In the genomic region with DNA sequence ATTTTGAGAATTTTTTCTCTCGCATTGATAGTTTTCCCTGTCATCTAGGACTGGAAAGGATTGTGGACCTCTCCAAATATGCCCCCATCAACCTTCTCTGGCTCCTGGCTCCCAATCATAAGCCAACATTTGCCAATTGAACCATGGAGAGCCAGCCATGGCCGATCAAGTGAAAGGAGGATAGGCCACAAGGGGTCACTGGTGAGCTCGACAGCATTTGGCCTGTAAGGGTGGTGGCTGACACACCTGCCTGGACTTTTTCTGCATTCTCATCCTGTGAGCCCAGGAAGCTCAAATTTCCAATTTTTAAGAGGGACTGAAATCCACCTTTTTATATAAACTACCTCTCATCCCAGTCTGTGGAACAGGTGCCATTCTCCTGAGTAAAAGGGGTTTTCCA, we compare ENCODE assay signal across 8 mouse cellular contexts. TPM values are rescaled to one million over a fixed set of nuclear protein-coding genes. Genes with fewer than 3 reads are reported as not detected.
DNase-seq lines count a peak whose midpoint lies in the region; ATAC-seq and TF ChIP-seq lines count a peak whose summit lies in the region.

No protein-coding gene starts in this region.

- H3K4me2 ChIP-seq in neural tube, embryonic 15.5 days = no peak overlapping the region
- no peak overlapping the region for H3K4me2 ChIP-seq in stomach, postnatal 0 days (replicated peaks; ENCODE audit: low read depth)

- no peaks in the 10 kb centered on the region for H3K27me3 ChIP-seq in neural tube, embryonic 15.5 days (replicated peaks)
- H3K27me3 ChIP-seq in embryonic facial prominence, embryonic 10.5 days (replicated peaks; ENCODE audit: low read depth, poor library complexity, severe bottlenecking) = no peaks in the 10 kb centered on the region
- no peaks in the 10 kb centered on the region for H3K27me3 ChIP-seq in stomach, postnatal 0 days (ENCODE audit: control insufficient read depth, insufficient read depth, low read length)

- H3K4me1 ChIP-seq in neural tube, embryonic 15.5 days = no peaks in the 10 kb centered on the region
- peaks cover 11% of the 10 kb centered on the region for H3K4me1 ChIP-seq in embryonic facial prominence, embryonic 10.5 days
- H3K4me1 ChIP-seq in stomach, postnatal 0 days (replicated peaks; ENCODE audit: control insufficient read depth, insufficient read depth) = no peaks in the 10 kb centered on the region

- TF ChIP-seq EP300 in stomach, postnatal 0 days (optimal IDR thresholded peaks at IDR 0.05) = no peak

- WGBS in neural tube, embryonic 15.5 days = 49% methylated on average over 3 of the region's 3 CpGs
- WGBS in embryonic facial prominence, embryonic 10.5 days = 44% methylated on average over 3 of the region's 3 CpGs
- WGBS in stomach, postnatal 0 days = 35% methylated on average over 3 of the region's 3 CpGs

- no peak overlapping the region for H3K27ac ChIP-seq in neural tube, embryonic 15.5 days (replicated peaks)
- H3K27ac ChIP-seq in embryonic facial prominence, embryonic 10.5 days (replicated peaks) = no peak overlapping the region
- H3K27ac ChIP-seq in stomach, postnatal 0 days (replicated peaks) = no peak overlapping the region

- DNase-seq in gastrocnemius, postnatal 10 days = peak; percentile 11
- no peak for DNase-seq in gastrocnemius, postnatal 36 days
- peak; percentile 34 for DNase-seq in neural tube, embryonic 10.5 days (ENCODE audit: extremely low spot score, low spot score)
- DNase-seq in embryonic facial prominence, embryonic 10.5 days (ENCODE audit: low spot score) = peak; percentile 49
- peak; percentile 37 for DNase-seq in stomach, postnatal 0 days (ENCODE audit: low spot score)
- DNase-seq in ovary, adult 18-20 months (ENCODE audit: low spot score) = no peak
- no peak for DNase-seq in B cell, adult 2 months

- H3K36me3 ChIP-seq in neural tube, embryonic 15.5 days = no peaks in the 10 kb centered on the region
- no peaks in the 10 kb centered on the region for H3K36me3 ChIP-seq in embryonic facial prominence, embryonic 10.5 days (replicated peaks)
- H3K36me3 ChIP-seq in stomach, postnatal 0 days (ENCODE audit: control insufficient read depth, insufficient read depth, low read length) = no peaks in the 10 kb centered on the region

- intact Hi-C loops in gastrocnemius, postnatal 36 days (cut with DNase I) = no loop called here

- H3K4me3 ChIP-seq in neural tube, embryonic 15.5 days (replicated peaks) = no peak overlapping the region
- H3K4me3 ChIP-seq in embryonic facial prominence, embryonic 10.5 days = no peak overlapping the region
- H3K4me3 ChIP-seq in stomach, postnatal 0 days (ENCODE audit: low read depth, low read length) = no peak overlapping the region

- peak; percentile 70 for TF ChIP-seq CTCF in stomach, postnatal 0 days (IDR thresholded peaks at IDR 0.05; ENCODE audit: low read depth)

- no peak overlapping the region for H3K9ac ChIP-seq in neural tube, embryonic 15.5 days (replicated peaks)
- H3K9ac ChIP-seq in stomach, postnatal 0 days (ENCODE audit: low read length) = no peak overlapping the region

- H3K9me3 ChIP-seq in neural tube, embryonic 15.5 days (replicated peaks) = no peaks in the 10 kb centered on the region
- no peaks in the 10 kb centered on the region for H3K9me3 ChIP-seq in embryonic facial prominence, embryonic 10.5 days
- H3K9me3 ChIP-seq in stomach, postnatal 0 days (ENCODE audit: control insufficient read depth, low read length) = no peaks in the 10 kb centered on the region

- ATAC-seq in neural tube, embryonic 15.5 days (ENCODE audit: low FRiP score) = no peak
- ATAC-seq in stomach, postnatal 0 days (ENCODE audit: low FRiP score, low TSS enrichment) = no peak

RNA-seq across cellular contexts. Expression of gene Egfem1, which starts 50.0 kb away (rescaled TPM):
- under 1 TPM; 0.61 to 0.99 TPM for total RNA-seq in gastrocnemius, postnatal 10 days (2021)
- total RNA-seq in gastrocnemius, postnatal 36 days (2021) = not detected
- polyA plus RNA-seq in neural tube, embryonic 15.5 days (2015; fragmentation: Nextera tagmentation; extraction: Ambion mirVana) = 4.3 and 5.1 TPM in 2 replicates
- polyA plus RNA-seq in embryonic facial prominence, embryonic 10.5 days (2016; fragmentation: Nextera tagmentation; extraction: Ambion mirVana) = 2.0 and 2.8 TPM in 2 replicates
- polyA plus RNA-seq in stomach, postnatal 0 days (2015; fragmentation: Nextera tagmentation; extraction: Ambion mirVana) = 0.16 and 0.21 TPM in 2 replicates

Comparison
In these comparisons a context has a peak if more than half of its experiments do, and no peak if none do; other contexts are left out.
1. DNase-seq: peak in gastrocnemius, postnatal 10 days (single experiment), neural tube, embryonic 10.5 days (single experiment), embryonic facial prominence, embryonic 10.5 days (single experiment) and stomach, postnatal 0 days (single experiment); none in gastrocnemius, postnatal 36 days (0 of 2), ovary, adult 18-20 months (single experiment) and B cell, adult 2 months (0 of 2).